Mouse (Mus musculus) hindbrain, embryonic 14.5 days (tissue): Measurements from ENCODE around the gene Fam20b. TPM values are rescaled to one million over a fixed set of nuclear protein-coding genes. Genes with fewer than 3 reads are reported as not detected.

Source experiments
- ATAC-seq: fragments of 200-750 bp; cut with Nextera tagmentation; 2 replicates; pipeline ENCODE4 v1.8.0; 2017; ENCODE audit warnings: moderate number of reproducible peaks, mild to moderate bottlenecking, moderate TSS enrichment, moderate library complexity; ENCODE audit not compliant: low FRiP score
- DNase-seq: peaks from one replicate; pipeline ENCODE4 v3.0.0-alpha.2; 2015; ENCODE audit warnings: low spot score
- H3K27ac ChIP-seq: fragments of 300-500 bp; sonication (generic); 2 replicates; pipeline ENCODE4 v1.5.1; 2014; ENCODE audit warnings: mild to moderate bottlenecking, moderate library complexity
- H3K27me3 ChIP-seq: fragments of 300-500 bp; sonication (generic); 2 replicates; pipeline ENCODE4 v1.6.1; 2014; ENCODE audit warnings: mild to moderate bottlenecking, low read length, mixed read lengths; ENCODE audit not compliant: control insufficient read depth, insufficient read depth
- H3K36me3 ChIP-seq: fragments of 300-500 bp; sonication (generic); replicated peaks from 2 replicates; pipeline ENCODE4 v1.6.1; 2014; ENCODE audit not compliant: control insufficient read depth, insufficient read depth
- H3K4me1 ChIP-seq: fragments of 300-500 bp; sonication (generic); replicated peaks from 2 replicates; pipeline ENCODE4 v1.6.1; 2014; ENCODE audit warnings: antibody characterized with exemption, low read length, mixed read lengths; ENCODE audit not compliant: control insufficient read depth, insufficient read depth
- H3K4me2 ChIP-seq: fragments of 300-500 bp; sonication (generic); replicated peaks from 2 replicates; pipeline ENCODE4 v1.6.1; 2014; ENCODE audit warnings: mild to moderate bottlenecking, moderate library complexity
- H3K4me3 ChIP-seq: fragments of 300-500 bp; sonication (generic); replicated peaks from 2 replicates; pipeline ENCODE4 v1.5.1; 2014; ENCODE audit warnings: mild to moderate bottlenecking, low read length
- H3K9ac ChIP-seq: fragments of 300-500 bp; sonication (generic); 2 replicates; pipeline ENCODE4 v1.6.1; 2014
- H3K9me3 ChIP-seq: fragments of 300-500 bp; sonication (generic); 2 replicates; pipeline ENCODE4 v1.6.1; 2016; ENCODE audit warnings: low read length; ENCODE audit not compliant: control insufficient read depth
- WGBS: fragments of 180-500 bp; shearing (Covaris S2); extraction: QIAGEN DNeasy Blood & Tissue Kit; methylation state at CpG from one replicate; pipeline ENCODE4 v1.1.7; 2014; 5-methylcytosine and 5-hydroxymethylcytosine counted together
- polyA plus RNA-seq: library from polyadenylated mRNA; unstranded; fragments of >200 nt; fragmentation: Nextera tagmentation; extraction: Ambion mirVana; gene quantifications from 2 replicates; pipeline ENCODE4 v1.2.1, GENCODE M21; 2014

The Fam20b gene
- polyA plus RNA-seq, 1 experiment from 2014 or later, result 33.9 TPM

DNA sequence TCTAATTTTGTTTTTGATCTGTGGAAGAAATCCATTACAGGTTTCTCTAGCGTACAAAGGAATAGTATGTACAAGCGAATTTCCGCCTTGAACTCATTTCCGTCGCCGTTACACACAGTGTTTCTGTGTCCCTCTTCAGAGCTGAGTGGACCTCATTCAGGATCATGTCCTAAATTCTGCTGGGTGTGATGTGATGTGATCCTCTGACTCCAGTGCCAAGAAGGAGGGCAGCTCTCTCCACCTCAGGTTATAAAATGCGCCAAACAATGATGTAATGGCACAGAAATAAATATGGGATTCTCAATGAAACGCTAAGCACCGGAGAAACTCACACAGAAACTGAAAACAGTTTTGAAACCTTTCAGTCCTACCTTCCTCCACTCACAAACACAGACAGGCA is 14.7 kb upstream of the Fam20b start:
- WGBS, result 95% methylated on average over 9 of the region's 9 CpGs
- DNase-seq, result no peak
- ATAC-seq, result no peak

DNA sequence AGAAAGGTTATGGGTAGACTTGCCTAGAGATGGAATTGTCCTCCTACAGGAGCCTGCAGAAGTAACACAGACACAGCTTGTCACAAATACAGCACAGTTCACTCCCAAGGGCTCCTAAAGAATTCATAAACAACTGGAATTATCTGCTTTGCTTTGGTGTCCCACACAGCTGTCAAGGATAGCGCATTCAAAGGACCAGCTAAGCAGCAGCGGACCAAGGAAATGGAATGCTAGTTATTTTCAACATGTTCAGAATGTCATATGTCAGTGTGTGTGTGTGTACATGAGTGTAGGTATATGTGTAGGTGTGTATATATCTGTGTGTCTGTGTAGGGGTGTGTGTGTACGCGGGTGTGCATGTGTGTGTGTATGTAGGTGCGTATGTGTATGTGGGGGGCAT is 14.1 kb upstream of the Fam20b start:
- Histone ChIP-seq H3K36me3 (no peaks in the 10 kb centered on the region), H3K4me2 (no peak overlapping the region), H3K27me3 (no peaks in the 10 kb centered on the region), H3K9me3 (no peaks in the 10 kb centered on the region), H3K9ac (no peak overlapping the region), H3K27ac (no peak overlapping the region), H3K4me1 (no peaks in the 10 kb centered on the region), H3K4me3 (no peak overlapping the region)
- no peak for DNase-seq
- WGBS, result 93% methylated on average over 5 of the region's 5 CpGs
- ATAC-seq, result no peak

More for the DNA sequence above, 14.7 kb upstream of the Fam20b start:
- H3K4me2 ChIP-seq, result no peak overlapping the region
- H3K9ac ChIP-seq, result no peak overlapping the region
- no peak overlapping the region for H3K4me3 ChIP-seq
- no peak overlapping the region for H3K27ac ChIP-seq
- no peaks in the 10 kb centered on the region for H3K27me3 ChIP-seq
- no peaks in the 10 kb centered on the region for H3K36me3 ChIP-seq
- no peaks in the 10 kb centered on the region for H3K9me3 ChIP-seq
- H3K4me1 ChIP-seq, result no peaks in the 10 kb centered on the region

DNA sequence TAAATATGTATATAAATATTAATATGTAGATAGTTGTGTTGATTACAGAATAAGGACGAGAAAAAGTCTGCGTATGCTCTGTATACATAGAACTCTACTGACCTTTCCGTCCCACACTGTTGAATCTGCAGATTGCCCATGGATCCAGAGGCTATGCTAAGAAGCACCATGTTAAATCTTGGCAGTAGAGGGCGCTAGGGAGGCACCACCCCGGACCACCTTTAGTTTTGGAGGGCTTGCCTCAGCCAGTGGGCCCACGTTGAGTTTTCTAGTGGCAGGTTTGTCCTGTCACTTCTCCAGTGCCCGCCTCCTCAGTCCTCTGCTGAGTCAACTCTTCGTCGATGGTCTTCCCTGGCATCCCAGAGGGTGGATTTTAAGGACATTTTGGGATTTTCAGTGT is 11.9 kb upstream of the Fam20b start:
- WGBS, result 60% methylated on average over 9 of the region's 9 CpGs
- Histone ChIP-seq H3K36me3 (no peaks in the 10 kb centered on the region), H3K9ac (no peak overlapping the region), H3K27ac (no peak overlapping the region), H3K9me3 (no peaks in the 10 kb centered on the region), H3K4me2 (no peak overlapping the region), H3K4me3 (no peak overlapping the region), H3K4me1 (no peaks in the 10 kb centered on the region), H3K27me3 (no peaks in the 10 kb centered on the region)
- ATAC-seq (no peak), DNase-seq (no peak)

DNA sequence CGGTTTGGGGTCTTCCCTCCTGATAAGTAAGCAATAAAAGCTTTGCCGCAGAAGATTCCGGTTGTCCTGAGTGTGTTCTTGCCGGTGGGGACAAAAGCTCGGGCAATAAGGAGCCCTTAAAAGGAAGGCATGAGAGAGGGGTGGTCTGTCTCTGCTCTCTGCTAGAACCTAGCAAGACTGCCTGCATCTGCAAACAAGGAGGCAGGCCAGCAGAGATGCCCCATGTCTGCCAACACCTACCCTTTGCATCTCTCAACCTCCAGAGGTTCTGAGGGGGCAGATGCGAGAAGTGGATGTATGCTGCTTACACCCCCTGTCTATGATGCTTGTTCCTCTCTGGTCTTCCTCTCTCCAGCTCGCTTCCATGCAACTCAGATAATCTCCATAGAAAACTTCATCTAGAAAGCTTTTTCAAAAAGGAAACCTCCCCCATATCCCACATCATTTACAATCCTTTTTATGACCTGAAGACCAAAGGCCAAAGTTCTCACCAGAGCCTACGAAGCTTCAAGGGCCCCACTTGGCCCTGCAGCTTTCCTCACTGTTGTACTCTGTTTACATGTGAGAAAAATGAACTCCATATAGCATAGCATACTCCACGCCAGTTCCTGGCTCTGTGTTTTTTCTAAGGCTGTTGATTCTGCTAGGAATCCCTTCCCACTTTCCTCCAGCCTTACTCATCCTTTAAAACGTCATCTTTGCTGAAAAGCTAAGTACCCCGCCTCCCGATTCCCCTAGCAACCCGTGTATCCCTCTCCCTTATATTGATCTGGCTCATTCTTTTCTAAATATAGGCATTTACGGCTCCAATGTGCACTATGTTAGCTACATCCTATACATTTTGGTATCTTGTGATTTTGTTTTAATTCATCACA is 8.6 kb upstream of the Fam20b start:
- Histone ChIP-seq H3K9ac (no peak overlapping the region), H3K9me3 (no peaks in the 10 kb centered on the region), H3K4me1 (no peaks in the 10 kb centered on the region), H3K36me3 (no peaks in the 10 kb centered on the region), H3K27me3 (no peaks in the 10 kb centered on the region), H3K4me3 (no peak overlapping the region), H3K27ac (no peak overlapping the region), H3K4me2 (no peak overlapping the region)
- ATAC-seq (no peak), DNase-seq (no peak)
- WGBS, result 82% methylated on average over 12 of the region's 14 CpGs

DNA sequence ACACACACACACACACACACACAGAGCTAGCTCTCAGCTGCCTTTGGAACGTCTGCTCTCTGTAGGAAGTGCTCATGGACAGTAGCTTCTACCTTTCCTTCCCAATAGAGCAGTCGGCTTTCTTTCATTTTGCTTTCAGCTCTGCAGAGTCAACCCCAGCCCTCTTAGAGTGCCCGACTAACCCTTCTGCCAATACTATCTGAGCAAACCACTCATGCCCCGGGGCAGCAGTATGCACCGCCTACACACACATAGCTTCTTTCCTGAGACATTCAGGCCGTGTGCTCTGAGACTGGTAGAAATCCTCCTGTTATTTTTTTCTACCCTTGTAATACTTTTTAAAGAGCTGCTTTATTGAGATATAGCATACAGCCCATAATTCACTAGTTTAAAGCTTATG is 3.2 kb upstream of the Fam20b start:
- no peak for ATAC-seq
- peaks cover 14% of the 10 kb centered on the region; the same call in 1 of the 2 replicates for H3K4me1 ChIP-seq

DNA sequence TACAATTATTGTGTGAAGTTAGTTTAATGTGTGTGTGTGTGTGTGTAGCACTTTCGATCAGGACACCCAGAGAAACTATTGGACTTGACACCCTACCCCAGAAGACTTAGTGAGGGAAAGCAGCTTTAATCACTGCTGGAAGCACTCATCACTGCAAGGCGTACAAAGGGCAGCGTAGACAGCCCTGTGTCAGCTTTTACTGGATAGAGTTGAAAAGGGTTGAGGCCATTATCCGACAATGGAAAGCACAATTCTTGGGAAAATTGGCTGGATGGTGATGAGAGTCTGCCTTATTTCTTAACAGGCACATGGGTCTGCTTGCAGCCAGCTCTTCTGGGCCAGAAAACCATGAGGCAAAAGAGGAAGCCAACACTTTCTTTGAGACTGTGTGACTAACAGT is 1.2 kb upstream of the Fam20b start:
- no peaks in the 10 kb centered on the region for H3K9me3 ChIP-seq

More for the DNA sequence above, 3.2 kb upstream of the Fam20b start:
- Histone ChIP-seq H3K4me2 (no peak overlapping the region), H3K9ac (no peak overlapping the region), H3K9me3 (no peaks in the 10 kb centered on the region), H3K4me3 (no peak overlapping the region), H3K27me3 (no peaks in the 10 kb centered on the region), H3K27ac (no peak overlapping the region), H3K36me3 (no peaks in the 10 kb centered on the region)
- WGBS, result 69% methylated on average over 6 of the region's 6 CpGs
- DNase-seq, result no peak

DNA sequence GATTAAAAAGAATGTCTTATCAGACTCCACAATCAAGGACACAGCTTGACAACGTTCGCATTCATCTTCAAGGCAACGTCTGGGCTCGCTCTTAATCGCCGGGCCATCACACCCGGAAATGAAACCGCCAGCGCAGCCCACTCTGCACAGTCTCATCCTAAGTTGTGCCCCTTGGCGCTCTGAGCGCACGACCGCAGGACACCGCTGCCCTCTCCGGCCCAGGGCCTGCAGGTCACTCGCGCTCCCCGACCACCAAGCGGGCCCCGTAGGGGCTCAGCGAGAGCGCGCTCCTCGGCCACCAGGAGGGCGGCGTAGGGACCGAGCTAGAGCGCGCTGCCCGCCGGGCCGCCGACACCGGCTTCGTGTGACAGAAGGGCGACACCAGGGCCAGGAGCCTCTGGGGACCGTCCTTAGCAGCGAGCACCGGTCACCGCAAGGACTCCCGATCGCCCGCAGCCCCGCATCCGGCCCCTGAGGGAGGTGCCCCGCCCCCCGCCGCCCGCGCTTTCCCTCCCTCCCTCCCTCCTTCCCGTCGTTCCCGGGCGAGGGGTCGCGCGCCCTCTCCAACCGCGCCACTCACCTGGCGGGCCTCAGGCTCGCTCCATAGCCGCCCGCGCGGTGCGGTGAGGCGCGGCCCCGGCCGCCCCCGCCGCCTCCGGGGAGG is 468 bp downstream of the Fam20b start:
- ATAC-seq (peak; percentile 91), DNase-seq (peak; percentile 42)
- WGBS, result under 1% methylated on average over 61 of the region's 73 CpGs
- H3K9me3 ChIP-seq, result no peaks in the 10 kb centered on the region
- H3K4me1 ChIP-seq, result peaks cover 16% of the 10 kb centered on the region; the same call in 1 of the 2 replicates
- peak overlapping the region; percentile 94 for H3K4me3 ChIP-seq
- H3K27me3 ChIP-seq, result no peaks in the 10 kb centered on the region
- H3K36me3 ChIP-seq, result no peaks in the 10 kb centered on the region
- peak overlapping the region; percentile 94 for H3K27ac ChIP-seq
- peak overlapping the region; percentile 62 for H3K4me2 ChIP-seq
- H3K9ac ChIP-seq, result peak overlapping the region; percentile 91

More for the DNA sequence above, 1.2 kb upstream of the Fam20b start:
- Histone ChIP-seq H3K4me3 (no peak overlapping the region), H3K9ac (no peak overlapping the region), H3K4me1 (peaks cover 16% of the 10 kb centered on the region; the same call in 1 of the 2 replicates), H3K27ac (no peak overlapping the region), H3K27me3 (no peaks in the 10 kb centered on the region), H3K36me3 (no peaks in the 10 kb centered on the region), H3K4me2 (peak overlapping the region; percentile 62; the same call in 1 of the 2 replicates)
- ATAC-seq, result no peak
- 54% methylated on average over 4 of the region's 4 CpGs for WGBS
- no peak for DNase-seq

DNA sequence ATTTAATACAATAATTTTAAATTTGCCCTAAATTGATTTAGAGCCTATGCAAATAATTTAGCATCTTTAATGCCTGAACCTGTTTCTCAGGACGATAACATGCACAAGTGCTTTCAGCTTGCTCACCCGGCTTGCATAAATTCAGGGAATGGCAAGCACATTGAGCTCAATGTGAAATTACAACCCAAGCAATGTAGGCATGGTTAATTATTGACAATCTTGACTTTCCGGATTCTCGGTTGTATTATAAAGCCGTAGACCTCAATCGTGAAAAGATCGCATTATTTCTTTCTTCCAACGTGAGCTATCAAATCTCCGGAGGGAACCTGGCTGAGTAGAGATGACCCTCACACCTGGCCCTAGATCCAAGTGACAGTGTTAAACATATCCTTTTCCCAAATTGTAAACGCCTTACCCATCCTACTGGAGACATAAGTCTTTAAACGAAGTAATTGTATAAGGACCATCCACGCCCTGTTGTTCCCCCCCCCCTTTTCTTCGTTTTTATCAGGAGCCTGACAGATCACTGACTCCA is 1.1 kb downstream of the Fam20b start:
- 6% methylated on average over 13 of the region's 13 CpGs for WGBS
- ATAC-seq (no peak), DNase-seq (peak; percentile 57)

DNA sequence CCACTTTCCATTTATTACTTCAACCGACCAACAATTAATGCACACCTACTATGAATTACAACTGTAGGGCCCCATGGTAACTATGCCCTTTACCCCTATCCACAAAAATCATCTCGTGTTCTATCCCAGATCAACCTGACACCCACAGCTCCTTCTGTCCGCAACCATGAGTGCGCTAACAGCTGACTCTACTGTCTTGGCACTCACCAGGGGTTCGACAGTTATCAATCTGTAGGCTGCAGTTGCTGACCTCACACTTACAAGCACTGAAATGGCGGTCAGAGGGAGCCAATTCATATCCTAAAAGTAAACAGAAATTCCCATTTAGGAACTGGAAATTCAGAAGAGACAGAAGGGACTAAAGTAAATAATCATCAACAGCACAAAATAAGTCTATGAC is 2.2 kb downstream of the Fam20b start:
- no peaks in the 10 kb centered on the region for H3K36me3 ChIP-seq
- H3K9ac ChIP-seq, result no peak overlapping the region
- no peak overlapping the region for H3K27ac ChIP-seq
- no peak for DNase-seq
- H3K4me2 ChIP-seq, result no peak overlapping the region
- ATAC-seq, result no peak
- no peak overlapping the region for H3K4me3 ChIP-seq
- WGBS, result 88% methylated on average over 6 of the region's 6 CpGs
- H3K4me1 ChIP-seq, result peaks cover 16% of the 10 kb centered on the region; the same call in 1 of the 2 replicates
- H3K9me3 ChIP-seq, result no peaks in the 10 kb centered on the region
- no peaks in the 10 kb centered on the region for H3K27me3 ChIP-seq

More for the DNA sequence above, 1.1 kb downstream of the Fam20b start:
- Histone ChIP-seq H3K9ac (peak overlapping the region; percentile 91), H3K4me1 (peaks cover 16% of the 10 kb centered on the region; the same call in 1 of the 2 replicates), H3K27me3 (no peaks in the 10 kb centered on the region), H3K36me3 (no peaks in the 10 kb centered on the region), H3K4me2 (peak overlapping the region; percentile 62), H3K9me3 (no peaks in the 10 kb centered on the region), H3K4me3 (peak overlapping the region; percentile 94), H3K27ac (peak overlapping the region; percentile 94)
